Mouse (Mus musculus) hindbrain, postnatal 0 days (tissue): Measurements from ENCODE around the gene Dhx58. TPM values are rescaled to one million over a fixed set of nuclear protein-coding genes. Genes with fewer than 3 reads are reported as not detected.

ENCODE experiments used
- ATAC-seq: fragments of 200-750 bp; cut with Nextera tagmentation; 2 replicates; pipeline ENCODE4 v1.8.0; 2017; ENCODE audit warnings: mild to moderate bottlenecking, moderate TSS enrichment, moderate library complexity
- DNase-seq: peaks from one replicate; pipeline ENCODE4 v3.0.0-alpha.2; 2015; ENCODE audit warnings: low spot score
- H3K27ac ChIP-seq: fragments of 300-500 bp; sonication (generic); 2 replicates; pipeline ENCODE4 v1.5.1; 2014; ENCODE audit warnings: mild to moderate bottlenecking
- H3K27me3 ChIP-seq: fragments of 300-500 bp; sonication (generic); 2 replicates; pipeline ENCODE4 v1.6.1; 2014; ENCODE audit warnings: low read length, mixed read lengths; ENCODE audit not compliant: insufficient read depth
- H3K36me3 ChIP-seq: fragments of 300-500 bp; sonication (generic); 2 replicates; pipeline ENCODE4 v1.6.1; 2014; ENCODE audit warnings: low read length, mixed read lengths; ENCODE audit not compliant: insufficient read depth
- H3K4me1 ChIP-seq: fragments of 300-500 bp; sonication (generic); 2 replicates; pipeline ENCODE4 v1.6.1; 2014; ENCODE audit warnings: antibody characterized with exemption, low read length, mixed read lengths; ENCODE audit not compliant: insufficient read depth
- H3K4me2 ChIP-seq: fragments of 300-500 bp; sonication (generic); 2 replicates; pipeline ENCODE4 v1.6.1; 2014; ENCODE audit warnings: low read depth, mild to moderate bottlenecking, low read length, moderate library complexity, mixed read lengths
- H3K4me3 ChIP-seq: fragments of 300-500 bp; sonication (generic); 2 replicates; pipeline ENCODE4 v1.5.1; 2014; ENCODE audit warnings: low read length
- H3K9ac ChIP-seq: fragments of 300-500 bp; sonication (generic); replicated peaks from 2 replicates; pipeline ENCODE4 v1.6.1; 2014; ENCODE audit warnings: mild to moderate bottlenecking, low read length, moderate library complexity, mixed read lengths
- H3K9me3 ChIP-seq: fragments of 300-500 bp; sonication (generic); 2 replicates; pipeline ENCODE4 v1.6.1; 2016; ENCODE audit warnings: low read length, mixed read lengths
- CTCF ChIP-seq: IDR thresholded peaks from 2 replicates; pipeline ENCODE4 v1.5.1; 2016; ENCODE audit warnings: antibody characterized with exemption, control low read depth, low read depth
- WGBS: fragments of 180-500 bp; shearing (Covaris S2); extraction: QIAGEN DNeasy Blood & Tissue Kit; methylation state at CpG from one replicate; pipeline ENCODE4 v1.1.7; 2014; 5-methylcytosine and 5-hydroxymethylcytosine counted together
- polyA plus RNA-seq: library from polyadenylated mRNA; unstranded; fragments of >200 nt; fragmentation: Nextera tagmentation; extraction: Ambion mirVana; gene quantifications from 2 replicates; pipeline ENCODE4 v1.2.1, GENCODE M21; 2015
- total RNA-seq: library from RNA; depleted of rRNA; stranded (reverse); fragments of >200 nt; gene quantifications from 2 replicates; pipeline ENCODE4 v1.2.3, GENCODE M21; 2014; rRNA removed

The Dhx58 gene
- total RNA-seq (0.61 and 1.2 TPM in 2 replicates), polyA plus RNA-seq (2.7 and 3.1 TPM in 2 replicates)

GRCm38 (mm10) chr11:100703851-100704531 lies at the start of gene Dhx58:
Gene Dhx58, minus strand, starts transcription at chr11:100704271.
- no peak for DNase-seq
- Histone ChIP-seq H3K27me3 (no peaks in the 10 kb centered on the region), H3K9ac (no peak within 1 kb of the TSS), H3K9me3 (no peaks in the 10 kb centered on the region), H3K4me1 (no peaks in the 10 kb centered on the region), H3K27ac (no peak within 1 kb of the TSS), H3K4me2 (no peak within 1 kb of the TSS), H3K4me3 (no peak within 1 kb of the TSS), H3K36me3 (peaks cover 47% of the 10 kb centered on the region)
- 66% methylated on average over 7 of the region's 7 CpGs for WGBS
- TF ChIP-seq CTCF, result no peak
- no peak for ATAC-seq

DNA sequence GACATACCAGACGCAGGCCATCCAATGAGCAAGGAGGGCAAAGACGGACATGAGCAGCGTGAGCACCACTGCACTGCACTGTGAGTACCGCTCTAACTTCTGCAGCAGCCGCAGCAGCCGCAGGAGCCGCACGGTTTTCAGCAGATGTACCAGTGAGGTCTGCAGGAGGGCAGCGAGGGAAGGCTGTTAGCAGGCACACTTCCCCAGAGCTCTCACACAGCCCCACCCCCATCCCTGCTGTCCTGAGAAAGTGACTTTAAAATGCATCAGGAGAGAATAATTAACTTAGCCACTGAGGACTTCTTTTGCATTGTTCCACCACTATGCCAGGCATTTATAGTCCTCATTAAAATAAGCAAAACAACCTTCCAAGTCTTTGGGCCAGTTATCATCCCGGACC lies 48.2 kb upstream of the Dhx58 start:
- Histone ChIP-seq H3K4me2 (no peak overlapping the region), H3K9ac (no peak overlapping the region), H3K36me3 (peaks cover 3% of the 10 kb centered on the region; the same call in 1 of the 2 replicates), H3K27me3 (no peaks in the 10 kb centered on the region), H3K4me3 (no peak overlapping the region), H3K27ac (no peak overlapping the region), H3K9me3 (no peaks in the 10 kb centered on the region), H3K4me1 (no peaks in the 10 kb centered on the region)
- 44% methylated on average over 10 of the region's 10 CpGs for WGBS
- DNase-seq (no peak), ATAC-seq (no peak)
- no peak for TF ChIP-seq CTCF

GRCm38 (mm10) chr11:100750127-100750526 lies 46.1 kb upstream of the Dhx58 start:
- no peak overlapping the region for H3K27ac ChIP-seq
- no peak overlapping the region for H3K4me2 ChIP-seq
- H3K9ac ChIP-seq, result no peak overlapping the region
- no peak for TF ChIP-seq CTCF
- WGBS, result 92% methylated on average over 16 of the region's 16 CpGs
- DNase-seq (no peak), ATAC-seq (no peak)
- no peaks in the 10 kb centered on the region for H3K9me3 ChIP-seq
- H3K4me1 ChIP-seq, result no peaks in the 10 kb centered on the region
- no peak overlapping the region for H3K4me3 ChIP-seq
- H3K27me3 ChIP-seq, result no peaks in the 10 kb centered on the region
- peaks cover 3% of the 10 kb centered on the region; the same call in 1 of the 2 replicates for H3K36me3 ChIP-seq

DNA sequence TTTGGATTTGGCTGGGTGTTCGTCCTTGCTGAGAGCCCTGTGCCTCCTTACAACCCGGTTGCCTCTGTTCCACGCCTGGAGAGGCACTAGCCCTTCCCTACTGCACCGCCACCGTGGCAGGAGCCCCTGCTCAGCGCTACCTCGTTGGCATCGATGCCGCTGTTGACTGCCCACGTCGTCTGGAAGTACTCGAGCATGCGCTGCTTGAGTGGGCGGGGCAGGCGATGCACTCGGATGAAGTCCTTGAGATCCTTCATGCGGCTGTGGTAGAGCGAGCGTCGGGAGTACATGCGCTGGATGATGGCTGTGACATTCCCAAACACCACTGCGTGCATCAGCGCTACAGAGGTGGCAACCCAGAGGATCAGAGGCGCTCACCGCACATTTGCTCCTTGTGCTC lies 45.4 kb upstream of the Dhx58 start:
- no peak for DNase-seq

GRCm38 (mm10) chr11:100748620-100749019 lies 44.5 kb upstream of the Dhx58 start:
- Histone ChIP-seq H3K36me3 (peaks cover 3% of the 10 kb centered on the region; the same call in 1 of the 2 replicates), H3K4me1 (no peaks in the 10 kb centered on the region), H3K27ac (no peak overlapping the region), H3K27me3 (no peaks in the 10 kb centered on the region), H3K4me2 (no peak overlapping the region), H3K4me3 (no peak overlapping the region), H3K9ac (no peak overlapping the region), H3K9me3 (no peaks in the 10 kb centered on the region)
- ATAC-seq, result no peak
- WGBS, result 81% methylated on average over 4 of the region's 4 CpGs
- DNase-seq, result no peak
- TF ChIP-seq CTCF, result no peak

More for the DNA sequence above, 45.4 kb upstream of the Dhx58 start:
- no peaks in the 10 kb centered on the region for H3K27me3 ChIP-seq
- no peaks in the 10 kb centered on the region for H3K9me3 ChIP-seq
- H3K36me3 ChIP-seq, result peaks cover 3% of the 10 kb centered on the region; the same call in 1 of the 2 replicates
- 57% methylated on average over 25 of the region's 25 CpGs for WGBS
- H3K4me1 ChIP-seq, result no peaks in the 10 kb centered on the region
- H3K4me3 ChIP-seq, result no peak overlapping the region
- H3K4me2 ChIP-seq, result no peak overlapping the region
- H3K9ac ChIP-seq, result no peak overlapping the region
- no peak for TF ChIP-seq CTCF
- no peak for ATAC-seq
- H3K27ac ChIP-seq, result no peak overlapping the region

DNA sequence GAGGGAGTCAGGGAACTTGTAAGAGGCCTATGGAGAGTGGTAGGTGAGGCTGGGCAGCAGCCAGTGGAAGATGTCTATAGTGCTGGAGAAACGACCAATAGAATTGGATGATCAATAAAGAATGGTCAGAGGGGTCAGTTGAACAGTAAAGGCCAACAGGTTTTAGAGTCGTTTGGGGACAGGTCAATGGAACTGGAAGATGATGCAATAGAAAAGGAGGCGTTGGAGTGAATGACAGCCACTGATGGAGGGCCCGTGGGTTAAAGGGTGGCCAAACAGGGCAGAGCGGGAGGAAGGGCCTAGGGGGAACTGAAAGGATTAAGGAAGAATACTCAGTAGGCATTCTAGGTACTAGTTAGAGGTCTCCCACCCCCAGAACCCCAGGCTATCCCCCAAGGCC lies 43.0 kb upstream of the Dhx58 start:
- Histone ChIP-seq H3K36me3 (peaks cover 3% of the 10 kb centered on the region; the same call in 1 of the 2 replicates), H3K4me2 (no peak overlapping the region), H3K27ac (no peak overlapping the region), H3K27me3 (no peaks in the 10 kb centered on the region), H3K4me3 (no peak overlapping the region), H3K4me1 (no peaks in the 10 kb centered on the region), H3K9ac (0 out of 2 replicates have a peak overlapping the region, but pooled peaks have one; percentile 2), H3K9me3 (no peaks in the 10 kb centered on the region)
- TF ChIP-seq CTCF, result no peak
- DNase-seq (no peak), ATAC-seq (no peak)
- 72% methylated on average over 5 of the region's 5 CpGs for WGBS

- peaks cover 3% of the 10 kb centered on the region; the same call in 1 of the 2 replicates for H3K36me3 ChIP-seq
- 0 out of 2 replicates have a peak overlapping the region, but pooled peaks have one; percentile 2 for H3K9ac ChIP-seq
- TF ChIP-seq CTCF, result no peak
- H3K4me3 ChIP-seq, result no peak overlapping the region
- WGBS, result 76% methylated on average over 10 of the region's 10 CpGs
- H3K27ac ChIP-seq, result no peak overlapping the region
- no peak overlapping the region for H3K4me2 ChIP-seq
- no peak for ATAC-seq
- no peaks in the 10 kb centered on the region for H3K9me3 ChIP-seq
- H3K27me3 ChIP-seq, result no peaks in the 10 kb centered on the region
- H3K4me1 ChIP-seq, result no peaks in the 10 kb centered on the region
- DNase-seq, result no peak
These were observed 42.5 kb upstream of the Dhx58 start for GRCm38 (mm10) chr11:100746546-100746945.
